14 mouse cellular contexts compared by ENCODE assay signal in the genomic region with DNA sequence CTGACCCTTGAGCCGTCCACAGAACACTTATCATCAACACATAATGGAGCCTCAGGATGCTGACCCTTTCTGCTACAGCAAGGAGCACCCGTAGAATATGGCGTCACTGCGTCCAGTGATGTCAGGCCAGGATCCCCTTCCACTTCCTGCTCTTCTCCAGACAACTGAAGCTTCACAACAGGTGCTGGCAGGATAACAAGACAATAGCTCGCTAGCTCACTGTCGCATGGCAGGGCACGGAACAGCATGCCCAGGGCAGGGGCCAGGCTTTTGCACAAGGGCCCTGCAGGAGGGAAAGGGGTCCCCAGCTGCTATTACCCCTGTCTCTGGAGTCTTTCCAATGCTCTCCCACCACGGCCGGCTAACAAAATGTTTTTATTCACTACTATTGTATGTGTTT. TPM values are rescaled to one million over a fixed set of nuclear protein-coding genes. Genes with fewer than 3 reads are reported as not detected.
DNase-seq lines count a peak whose midpoint lies in the region.
"Had no signal": no experiment of that assay in that cellular context is flagged by ENCODE, and none has a peak within 500 bp of the region (broad histone marks: within the 10 kb centered on the region; RNA-seq: fewer than 3 reads in every experiment).

No protein-coding gene starts in this region.

- DNase-seq in cerebellum, adult 11-12 months: peak; percentile 14
- DNase-seq in cerebellum, adult 11 months: no peak
- peak; percentile 54 to 58 for DNase-seq in cerebellum, postnatal 14 days
- DNase-seq in cerebellum, adult 9-10 months: no peak
- peak; percentile 40 for DNase-seq in left cerebral cortex, postnatal 4 days
- DNase-seq in left cerebral cortex, postnatal 25 days (ENCODE audit: low spot score in 2 of 2): no peak
- DNase-seq: adrenal gland, adult 8-10 months; adrenal gland, postnatal 14 days; adrenal gland, postnatal 36 days; B cell, adult 2 months; cerebellum, adult 8-10 months; forebrain, postnatal 0 days had no signal

- intact Hi-C loops in left cerebral cortex, postnatal 4 days (cut with DNase I): no loop called here
- intact Hi-C loops in left cerebral cortex, postnatal 25 days (cut with DNase I): no loop called here

RNA-seq across cellular contexts. Expression of gene Enkd1, which starts 14.9 kb away (rescaled TPM):
- 10 to 100 TPM; 15.5 to 17.9 TPM for total RNA-seq in left cerebral cortex, postnatal 4 days (2021)
- total RNA-seq in left cerebral cortex, postnatal 25 days (2021): 1 to 10 TPM; 8.7 to 9.8 TPM

RNA-seq across cellular contexts. Expression of gene 4933405L10Rik, which starts 15.4 kb away (rescaled TPM):
- total RNA-seq in left cerebral cortex, postnatal 4 days (2021): not detected
- total RNA-seq in left cerebral cortex, postnatal 25 days (2021): under 1 TPM; 0.53 to 0.60 TPM
- total RNA-seq: adrenal gland, adult 18-20 months; adrenal gland, adult 8-10 months; adrenal gland, postnatal 14 days; adrenal gland, postnatal 36 days; forebrain, postnatal 0 days; G1E had no signal

RNA-seq across cellular contexts. Expression of gene Pard6a, which starts 21.9 kb away (rescaled TPM):
- total RNA-seq in left cerebral cortex, postnatal 4 days (2021): 10 to 100 TPM; 28.4 to 33.1 TPM
- total RNA-seq in left cerebral cortex, postnatal 25 days (2021): 10 to 100 TPM; 41.2 to 46.6 TPM

RNA-seq across cellular contexts. Expression of gene Acd, which starts 22.0 kb away (rescaled TPM):
- 10 to 100 TPM; 55.9 to 58.9 TPM for total RNA-seq in left cerebral cortex, postnatal 4 days (2021)
- 10 to 100 TPM; 44.5 to 51.9 TPM for total RNA-seq in left cerebral cortex, postnatal 25 days (2021)

RNA-seq across cellular contexts. Expression of gene Gfod2, which starts 35.6 kb away (rescaled TPM):
- 10 to 100 TPM; 44.4 to 49.9 TPM for total RNA-seq in left cerebral cortex, postnatal 4 days (2021)
- 10 to 100 TPM; 22.0 to 25.5 TPM for total RNA-seq in left cerebral cortex, postnatal 25 days (2021)

Comparison
In these comparisons a context has a peak if more than half of its experiments do, and no peak if none do; other contexts are left out.
1. DNase-seq: peak in cerebellum, adult 11-12 months (single experiment), cerebellum, postnatal 14 days (2 of 2) and left cerebral cortex, postnatal 4 days (single experiment); none in cerebellum, adult 11 months (single experiment), cerebellum, adult 9-10 months (single experiment) and left cerebral cortex, postnatal 25 days (0 of 2).